Mouse (Mus musculus): Measurements from ENCODE around the gene Olfr1016. TPM values are rescaled to one million over a fixed set of nuclear protein-coding genes. Genes with fewer than 3 reads are reported as not detected.

Gene Olfr1016
- polyA plus RNA-seq (2011; ENCODE audit: insufficient read depth, insufficient read length, low replicate concordance, missing spikeins), result not detected in 2 replicates

- H3K4me3 ChIP-seq (replicated peaks; ENCODE audit: control insufficient read depth, low read depth, low read length), result no peak within 1 kb of the TSS
- WGBS, result 76% methylated on average over 2 of the region's 2 CpGs
These were observed at the start of gene Olfr1016 for GRCm38 (mm10) chr2:85802444-85802843. TSS of gene Olfr1016 (minus strand) at chr2:85802544.

GRCm38 (mm10) chr2:85846730-85847129 is 44.4 kb upstream of the Olfr1016 start, which contains the start of gene Olfr1020:
TSS of gene Olfr1020 (plus strand) at chr2:85847030.
- TF ChIP-seq POLR2A (IDR thresholded peaks at IDR 0.05; ENCODE audit: borderline replicate concordance, control insufficient read depth, low read depth, low read length) (no peak), CTCF (IDR thresholded peaks at IDR 0.05; ENCODE audit: control insufficient read depth, insufficient read depth, low read length) (no peak)
- no peak within 1 kb of the TSS for H3K4me3 ChIP-seq (replicated peaks; ENCODE audit: control insufficient read depth, low read depth, low read length)
- WGBS, result 62% methylated on average over 1 of the region's 1 CpGs

More at GRCm38 (mm10) chr2:85802444-85802843, at the start of gene Olfr1016:
- Histone ChIP-seq H3K4me1 (ENCODE audit: control insufficient read depth, insufficient read depth, low read length) (no peaks in the 10 kb centered on the region), H3K27ac (ENCODE audit: control insufficient read depth, insufficient read depth, low read depth, low read length, poor library complexity) (no peak within 1 kb of the TSS)
- TF ChIP-seq CTCF (IDR thresholded peaks at IDR 0.05; ENCODE audit: control insufficient read depth, insufficient read depth, low read length) (no peak), POLR2A (IDR thresholded peaks at IDR 0.05; ENCODE audit: borderline replicate concordance, control insufficient read depth, low read depth, low read length) (no peak)

GRCm38 (mm10) chr2:85845383-85845782 is 43.0 kb upstream of the Olfr1016 start, which contains the start of gene Olfr1019:
TSS of gene Olfr1019 (minus strand) at chr2:85845483.
- TF ChIP-seq CTCF (IDR thresholded peaks at IDR 0.05; ENCODE audit: control insufficient read depth, insufficient read depth, low read length) (no peak), POLR2A (IDR thresholded peaks at IDR 0.05; ENCODE audit: borderline replicate concordance, control insufficient read depth, low read depth, low read length) (no peak)
- no peaks in the 10 kb centered on the region for H3K4me1 ChIP-seq (ENCODE audit: control insufficient read depth, insufficient read depth, low read length)

More at GRCm38 (mm10) chr2:85846730-85847129, 44.4 kb upstream of the Olfr1016 start, which contains the start of gene Olfr1020:
- Histone ChIP-seq H3K27ac (ENCODE audit: control insufficient read depth, insufficient read depth, low read depth, low read length, poor library complexity) (no peak within 1 kb of the TSS), H3K4me1 (ENCODE audit: control insufficient read depth, insufficient read depth, low read length) (no peaks in the 10 kb centered on the region)

GRCm38 (mm10) chr2:85818179-85818578 is 15.8 kb upstream of the Olfr1016 start, which contains the start of gene Olfr1018:
TSS of gene Olfr1018 (plus strand) at chr2:85818479.
- H3K4me1 ChIP-seq (ENCODE audit: control insufficient read depth, insufficient read depth, low read length), result no peaks in the 10 kb centered on the region
- H3K27ac ChIP-seq (ENCODE audit: control insufficient read depth, insufficient read depth, low read depth, low read length, poor library complexity), result no peak within 1 kb of the TSS
- H3K4me3 ChIP-seq (replicated peaks; ENCODE audit: control insufficient read depth, low read depth, low read length), result no peak within 1 kb of the TSS
- no peak for TF ChIP-seq CTCF (IDR thresholded peaks at IDR 0.05; ENCODE audit: control insufficient read depth, insufficient read depth, low read length)
- TF ChIP-seq POLR2A (IDR thresholded peaks at IDR 0.05; ENCODE audit: borderline replicate concordance, control insufficient read depth, low read depth, low read length), result no peak

More at GRCm38 (mm10) chr2:85845383-85845782, 43.0 kb upstream of the Olfr1016 start, which contains the start of gene Olfr1019:
- Histone ChIP-seq H3K27ac (ENCODE audit: control insufficient read depth, insufficient read depth, low read depth, low read length, poor library complexity) (no peak within 1 kb of the TSS), H3K4me3 (replicated peaks; ENCODE audit: control insufficient read depth, low read depth, low read length) (no peak within 1 kb of the TSS)

- no peaks in the 10 kb centered on the region for H3K4me1 ChIP-seq (ENCODE audit: control insufficient read depth, insufficient read depth, low read length)
- TF ChIP-seq CTCF (IDR thresholded peaks at IDR 0.05; ENCODE audit: control insufficient read depth, insufficient read depth, low read length) (no peak), POLR2A (IDR thresholded peaks at IDR 0.05; ENCODE audit: borderline replicate concordance, control insufficient read depth, low read depth, low read length) (no peak)
- H3K4me3 ChIP-seq (replicated peaks; ENCODE audit: control insufficient read depth, low read depth, low read length), result no peak overlapping the region
- 83% methylated on average over 4 of the region's 4 CpGs for WGBS
- no peak overlapping the region for H3K27ac ChIP-seq (ENCODE audit: control insufficient read depth, insufficient read depth, low read depth, low read length, poor library complexity)
These were observed 2.2 kb upstream of the Olfr1016 start for GRCm38 (mm10) chr2:85804501-85804900.

GRCm38 (mm10) chr2:85792331-85792730 is 10.0 kb downstream of the Olfr1016 start:
- H3K27ac ChIP-seq (ENCODE audit: control insufficient read depth, insufficient read depth, low read depth, low read length, poor library complexity), result no peak overlapping the region
- TF ChIP-seq CTCF (IDR thresholded peaks at IDR 0.05; ENCODE audit: control insufficient read depth, insufficient read depth, low read length) (no peak), POLR2A (IDR thresholded peaks at IDR 0.05; ENCODE audit: borderline replicate concordance, control insufficient read depth, low read depth, low read length) (no peak)
- H3K4me3 ChIP-seq (replicated peaks; ENCODE audit: control insufficient read depth, low read depth, low read length), result no peak overlapping the region
- WGBS, result 64% methylated on average over 2 of the region's 2 CpGs
- H3K4me1 ChIP-seq (ENCODE audit: control insufficient read depth, insufficient read depth, low read length), result no peaks in the 10 kb centered on the region

- TF ChIP-seq CTCF (IDR thresholded peaks at IDR 0.05; ENCODE audit: control insufficient read depth, insufficient read depth, low read length) (no peak), POLR2A (IDR thresholded peaks at IDR 0.05; ENCODE audit: borderline replicate concordance, control insufficient read depth, low read depth, low read length) (no peak)
- Histone ChIP-seq H3K4me1 (ENCODE audit: control insufficient read depth, insufficient read depth, low read length) (no peaks in the 10 kb centered on the region), H3K4me3 (replicated peaks; ENCODE audit: control insufficient read depth, low read depth, low read length) (no peak within 1 kb of the TSS), H3K27ac (ENCODE audit: control insufficient read depth, insufficient read depth, low read depth, low read length, poor library complexity) (no peak within 1 kb of the TSS)
These were observed 20.6 kb downstream of the Olfr1016 start, which contains the start of gene Olfr1015 for GRCm38 (mm10) chr2:85781717-85782116. TSS of gene Olfr1015 (plus strand) at chr2:85782017.

- Histone ChIP-seq H3K4me3 (replicated peaks; ENCODE audit: control insufficient read depth, low read depth, low read length) (no peak within 1 kb of the TSS), H3K27ac (ENCODE audit: control insufficient read depth, insufficient read depth, low read depth, low read length, poor library complexity) (no peak within 1 kb of the TSS), H3K4me1 (ENCODE audit: control insufficient read depth, insufficient read depth, low read length) (no peaks in the 10 kb centered on the region)
- no peak for TF ChIP-seq CTCF (IDR thresholded peaks at IDR 0.05; ENCODE audit: control insufficient read depth, insufficient read depth, low read length)
- TF ChIP-seq POLR2A (IDR thresholded peaks at IDR 0.05; ENCODE audit: borderline replicate concordance, control insufficient read depth, low read depth, low read length), result no peak
These were observed 29.9 kb downstream of the Olfr1016 start, which contains the start of gene Olfr1014 for GRCm38 (mm10) chr2:85772413-85772812. TSS of gene Olfr1014 (plus strand) at chr2:85772713.

All from bone marrow, adult 2 months (tissue).